Mouse (Mus musculus): ENCODE measurements around the gene Tdpoz5. TPM values are rescaled to one million over a fixed set of nuclear protein-coding genes. Genes with fewer than 3 reads are reported as not detected.
"Not testable (repeated sequence)": the region's sequence is repeated elsewhere in the genome, so short reads cannot be mapped to it uniquely, and the experiment has no call there.

Gene Tdpoz5
- not detected in 2 replicates for polyA plus RNA-seq (2015; fragmentation: Nextera tagmentation; extraction: Ambion mirVana)

GRCm38 (mm10) chr3:93961214-93961613 lies at the start of gene Tdpoz5:
Tdpoz5 (minus strand) TSS chr3:93961314.
- not testable (repeated sequence) for H3K36me3 ChIP-seq; H3K9me3 ChIP-seq (replicated peaks); H3K27ac ChIP-seq; H3K9ac ChIP-seq; H3K27me3 ChIP-seq; H3K4me3 ChIP-seq (replicated peaks); H3K4me2 ChIP-seq; ATAC-seq (replicated peaks; ENCODE audit: low FRiP score); H3K4me1 ChIP-seq
- WGBS = 84% methylated on average over 3 of the region's 4 CpGs

GRCm38 (mm10) chr3:93968938-93969337 lies 7.8 kb upstream of the Tdpoz5 start:
- H3K27ac ChIP-seq; ATAC-seq (replicated peaks; ENCODE audit: low FRiP score); H3K9ac ChIP-seq; H3K4me2 ChIP-seq; H3K4me1 ChIP-seq; H3K9me3 ChIP-seq (replicated peaks); H3K4me3 ChIP-seq (replicated peaks); H3K36me3 ChIP-seq; H3K27me3 ChIP-seq: not testable (repeated sequence)
- 90% methylated on average over 6 of the region's 6 CpGs for WGBS

GRCm38 (mm10) chr3:93943443-93943842 lies 17.7 kb downstream of the Tdpoz5 start, which contains the start of gene Gm9117:
Gm9117 (minus strand) TSS chr3:93943543.
- H3K9ac ChIP-seq; H3K4me3 ChIP-seq (replicated peaks); H3K4me2 ChIP-seq; ATAC-seq (replicated peaks; ENCODE audit: low FRiP score); H3K9me3 ChIP-seq (replicated peaks); H3K27me3 ChIP-seq; H3K4me1 ChIP-seq; H3K36me3 ChIP-seq; H3K27ac ChIP-seq: not testable (repeated sequence)
- 77% methylated on average over 4 of the region's 4 CpGs for WGBS

- H3K4me2 ChIP-seq; H3K9ac ChIP-seq; H3K4me1 ChIP-seq; H3K36me3 ChIP-seq; ATAC-seq (replicated peaks; ENCODE audit: low FRiP score); H3K4me3 ChIP-seq (replicated peaks); H3K27me3 ChIP-seq; H3K27ac ChIP-seq; H3K9me3 ChIP-seq (replicated peaks): not testable (repeated sequence)
- WGBS = 57% methylated on average over 1 of the region's 3 CpGs
Observed at GRCm38 (mm10) chr3:93938386-93938785, 22.7 kb downstream of the Tdpoz5 start.

Other genes with a start within 250 kb of the Tdpoz5 start
- gene Gm5773, start 188.3 kb downstream of the Tdpoz5 start, polyA plus RNA-seq (2015; fragmentation: Nextera tagmentation; extraction: Ambion mirVana) = not detected in 2 replicates
- gene Tdpoz4, start 164.9 kb downstream of the Tdpoz5 start, polyA plus RNA-seq (2015; fragmentation: Nextera tagmentation; extraction: Ambion mirVana) = not detected in 2 replicates
- gene Tdpoz3, start 135.3 kb downstream of the Tdpoz5 start, polyA plus RNA-seq (2015; fragmentation: Nextera tagmentation; extraction: Ambion mirVana) = not detected in 2 replicates
- gene Gm9117, start 17.8 kb downstream of the Tdpoz5 start, polyA plus RNA-seq (2015; fragmentation: Nextera tagmentation; extraction: Ambion mirVana) = not detected in 2 replicates
- gene Gm9125, start 93.6 kb upstream of the Tdpoz5 start, polyA plus RNA-seq (2015; fragmentation: Nextera tagmentation; extraction: Ambion mirVana) = not detected in 2 replicates
- not detected in 2 replicates for gene Gm10697, start 111.3 kb upstream of the Tdpoz5 start, polyA plus RNA-seq (2015; fragmentation: Nextera tagmentation; extraction: Ambion mirVana)
- not detected in 2 replicates for gene Gm10696, start 216.9 kb upstream of the Tdpoz5 start, polyA plus RNA-seq (2015; fragmentation: Nextera tagmentation; extraction: Ambion mirVana)
- not detected in 2 replicates for gene Gm5286, start 235.4 kb upstream of the Tdpoz5 start, polyA plus RNA-seq (2015; fragmentation: Nextera tagmentation; extraction: Ambion mirVana)

Data from kidney, embryonic 15.5 days (tissue).